Mouse (Mus musculus) forebrain, embryonic 15.5 days (tissue): Measurements from ENCODE around the gene Zfp969. TPM values are rescaled to one million over a fixed set of nuclear protein-coding genes. Genes with fewer than 3 reads are reported as not detected.
"Not testable (repeated sequence)": the region's sequence is repeated elsewhere in the genome, so short reads cannot be mapped to it uniquely, and the experiment has no call there.

Source experiments
- ATAC-seq: fragments of 200-750 bp; cut with Nextera tagmentation; replicated peaks from 2 replicates; pipeline ENCODE4 v1.8.0; 2017; ENCODE audit warnings: mild to moderate bottlenecking, moderate TSS enrichment, moderate library complexity
- H3K27ac ChIP-seq: fragments of 300-500 bp; sonication (generic); replicated peaks from 2 replicates; pipeline ENCODE4 v1.5.1; 2015; ENCODE audit warnings: mild to moderate bottlenecking, inconsistent platforms
- H3K27me3 ChIP-seq: fragments of 300-500 bp; sonication (generic); 2 replicates; pipeline ENCODE4 v1.6.1; 2015; ENCODE audit warnings: inconsistent platforms
- H3K36me3 ChIP-seq: fragments of 300-500 bp; sonication (generic); 2 replicates; pipeline ENCODE4 v1.6.1; 2015; ENCODE audit warnings: mild to moderate bottlenecking, inconsistent platforms
- H3K4me1 ChIP-seq: fragments of 300-500 bp; sonication (generic); 2 replicates; pipeline ENCODE4 v1.6.1; 2015; ENCODE audit warnings: inconsistent platforms
- H3K4me2 ChIP-seq: fragments of 300-500 bp; sonication (generic); replicated peaks from 2 replicates; pipeline ENCODE4 v1.6.1; 2015; ENCODE audit warnings: mild to moderate bottlenecking, inconsistent platforms
- H3K4me3 ChIP-seq: fragments of 300-500 bp; sonication (generic); 2 replicates; pipeline ENCODE4 v1.5.1; 2015; ENCODE audit warnings: mild to moderate bottlenecking, inconsistent platforms
- H3K9ac ChIP-seq: fragments of 300-500 bp; sonication (generic); replicated peaks from 2 replicates; pipeline ENCODE4 v1.6.1; 2015; ENCODE audit warnings: mild to moderate bottlenecking, inconsistent platforms
- H3K9me3 ChIP-seq: fragments of 300-500 bp; sonication (generic); 2 replicates; pipeline ENCODE4 v1.6.1; 2016; ENCODE audit warnings: inconsistent platforms
- WGBS: fragments of 180-500 bp; shearing (Covaris S2); methylation state at CpG from one replicate; pipeline ENCODE4 v1.1.7; 2015; ENCODE audit warnings: mixed read lengths; 5-methylcytosine and 5-hydroxymethylcytosine counted together
- polyA plus RNA-seq: library from polyadenylated mRNA; unstranded; fragments of >200 nt; fragmentation: Nextera tagmentation; extraction: Ambion mirVana; gene quantifications from 2 replicates; pipeline ENCODE4 v1.2.1, GENCODE M21; 2015

Gene Zfp969
- 11.1 and 11.7 TPM in 2 replicates for polyA plus RNA-seq

GRCm38 (mm10) chr2:175703546-175703945 is at the start of gene Zfp969:
Gene Zfp969 (minus strand): TSS chr2:175703646.
- not testable (repeated sequence) for H3K4me3 ChIP-seq, ATAC-seq, H3K36me3 ChIP-seq, H3K9me3 ChIP-seq, H3K27me3 ChIP-seq, H3K4me2 ChIP-seq, H3K27ac ChIP-seq, H3K4me1 ChIP-seq, H3K9ac ChIP-seq
- no CpG with 5 or more reads among the region's 9 CpGs for WGBS

GRCm38 (mm10) chr2:175741237-175741636 is 37.8 kb upstream of the Zfp969 start, which contains the start of gene Gm2007:
Gene Gm2007 (plus strand): TSS chr2:175741537.
- not testable (repeated sequence) for H3K27me3 ChIP-seq, ATAC-seq, H3K9ac ChIP-seq, H3K4me2 ChIP-seq, H3K4me1 ChIP-seq, H3K4me3 ChIP-seq, H3K9me3 ChIP-seq, H3K36me3 ChIP-seq, H3K27ac ChIP-seq
- no CpG with 5 or more reads among the region's 2 CpGs for WGBS

- not testable (repeated sequence) for H3K36me3 ChIP-seq, H3K4me1 ChIP-seq, H3K27ac ChIP-seq, H3K4me2 ChIP-seq, H3K27me3 ChIP-seq, H3K9ac ChIP-seq, ATAC-seq, H3K9me3 ChIP-seq, H3K4me3 ChIP-seq
- no CpG with 5 or more reads among the region's 2 CpGs for WGBS
Measured at GRCm38 (mm10) chr2:175643678-175644077, 59.8 kb downstream of the Zfp969 start, which contains the start of gene Gm11007. Gene Gm11007 (plus strand): TSS chr2:175643978.

Other genes starting within 250 kb of the Zfp969 start
- 6.1 and 6.8 TPM in 2 replicates for gene Zfp965, start 233.7 kb downstream of the Zfp969 start, polyA plus RNA-seq
- gene Gm11007, start 59.7 kb downstream of the Zfp969 start, polyA plus RNA-seq: not detected in 2 replicates
- not detected in 2 replicates for gene Gm2007, start 37.9 kb upstream of the Zfp969 start, polyA plus RNA-seq
- 3.0 and 4.4 TPM in 2 replicates for gene Gm14288, start 97.4 kb upstream of the Zfp969 start, polyA plus RNA-seq
- 27.4 and 30.1 TPM in 2 replicates for gene Gm6710, start 165.6 kb upstream of the Zfp969 start, polyA plus RNA-seq
- gene Zfp966, start 227.5 kb upstream of the Zfp969 start, polyA plus RNA-seq: 2.2 and 2.7 TPM in 2 replicates